Comparison of ENCODE assay signal across 8 mouse cellular contexts in the genomic region with DNA sequence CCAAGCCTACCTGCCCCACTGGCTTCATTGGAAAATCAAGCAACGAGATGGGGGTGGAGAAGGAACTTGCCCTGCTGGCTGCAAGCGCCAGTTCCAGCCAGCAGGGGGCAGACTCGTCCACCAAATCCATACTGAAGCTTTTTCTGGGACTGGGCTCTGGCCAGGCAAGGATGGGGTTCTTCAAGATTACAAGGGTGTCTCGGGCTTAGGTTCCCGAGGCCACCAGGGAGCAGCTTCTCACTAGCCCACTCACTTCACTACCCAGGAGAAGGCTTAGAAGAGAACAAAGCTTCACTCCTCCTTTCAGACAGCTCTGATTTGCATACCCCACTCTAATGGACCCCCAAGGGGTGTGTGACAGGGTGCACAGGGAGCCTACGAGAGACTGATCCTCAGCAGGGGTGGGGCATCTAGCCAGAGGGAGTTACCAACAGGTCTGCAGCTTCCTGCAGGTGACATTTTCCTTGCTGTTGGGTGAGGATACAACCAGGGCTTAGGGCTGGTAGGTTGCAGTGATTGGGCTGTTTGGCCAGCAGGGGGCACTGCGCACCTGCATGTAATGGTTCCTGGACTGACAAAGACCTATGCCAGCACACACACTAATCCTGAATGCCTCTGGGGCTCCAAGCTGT. TPM values are rescaled to one million over a fixed set of nuclear protein-coding genes. Genes with fewer than 3 reads are reported as not detected.
DNase-seq lines count a peak whose midpoint lies in the region; ATAC-seq lines count a peak whose summit lies in the region.

No protein-coding gene starts in this region.

- ATAC-seq in activated CD4-positive, CD25-positive, alpha-beta regulatory T cell, adult 4 months = peak; percentile 59
- peak; percentile 85 for ATAC-seq in common myeloid progenitor, adult 5-6 weeks (replicated peaks; ENCODE audit: low read depth, poor library complexity, severe bottlenecking)
- peak; percentile 94 for ATAC-seq in megakaryocyte progenitor cell, adult 5-6 weeks (replicated peaks; ENCODE audit: poor library complexity)

- DNase-seq in gastrocnemius, adult 8-10 months (ENCODE audit: low spot score in 2 of 2) = peak; percentile 52 to 65
- DNase-seq in induced T-regulatory cell, adult 2 months (ENCODE audit: low read depth) = peak; percentile 86
- DNase-seq in left cerebral cortex, adult 8-10 months (ENCODE audit: low spot score in 2 of 2) = peak; percentile 80 to 83
- peak; percentile 91 to 92 for DNase-seq in right cerebral cortex, postnatal 10 days (ENCODE audit: low spot score in 2 of 2)
- DNase-seq in urinary bladder, postnatal 4 days (ENCODE audit: low spot score in 2 of 2) = peak; percentile 74 to 82

RNA-seq across cellular contexts. Expression of a gene that starts 5.0 kb away (rescaled TPM):
- not detected for polyA plus RNA-seq in activated CD4-positive, CD25-positive, alpha-beta regulatory T cell, adult 4 months (2017; shearing (Covaris generic))
- total RNA-seq in common myeloid progenitor, adult 5-6 weeks (2017) = not detected in 2 replicates
- total RNA-seq in gastrocnemius, adult 8-10 months (2022) = not detected
- 1 to 10 TPM in 2 of 4 experiments, under 1 TPM in 2; 0.42 to 1.1 (median 0.77) TPM for total RNA-seq in left cerebral cortex, adult 8-10 months (2022)
- not detected in 2 replicates for total RNA-seq in megakaryocyte progenitor cell, adult 5-6 weeks (2015)
- not detected in 2 replicates for total RNA-seq in megakaryocyte progenitor cell, adult 5-6 weeks (2017)

RNA-seq across cellular contexts. Expression of a gene that starts 5.6 kb away (rescaled TPM):
- polyA plus RNA-seq in activated CD4-positive, CD25-positive, alpha-beta regulatory T cell, adult 4 months (2017; shearing (Covaris generic)) = not detected
- not detected in 2 replicates for total RNA-seq in common myeloid progenitor, adult 5-6 weeks (2017)
- total RNA-seq in gastrocnemius, adult 8-10 months (2022) = not detected
- total RNA-seq in left cerebral cortex, adult 8-10 months (2022) = under 1 TPM in 3 of 4 experiments, not detected in 1; 0.35 to 0.51 (median 0.46) TPM
- total RNA-seq in megakaryocyte progenitor cell, adult 5-6 weeks (2015) = not detected in 2 replicates
- not detected in 2 replicates for total RNA-seq in megakaryocyte progenitor cell, adult 5-6 weeks (2017)

RNA-seq across cellular contexts. Expression of a gene that starts 17.3 kb away (rescaled TPM):
- not detected for polyA plus RNA-seq in activated CD4-positive, CD25-positive, alpha-beta regulatory T cell, adult 4 months (2017; shearing (Covaris generic))
- total RNA-seq in common myeloid progenitor, adult 5-6 weeks (2017) = not detected in 2 replicates
- total RNA-seq in gastrocnemius, adult 8-10 months (2022) = not detected
- under 1 TPM in 1 of 4 experiments, not detected in 3; 0.39 TPM for total RNA-seq in left cerebral cortex, adult 8-10 months (2022)
- total RNA-seq in megakaryocyte progenitor cell, adult 5-6 weeks (2015) = not detected in 2 replicates
- total RNA-seq in megakaryocyte progenitor cell, adult 5-6 weeks (2017) = not detected in 2 replicates

RNA-seq across cellular contexts. Expression of a gene that starts 55.3 kb away (rescaled TPM):
- 10 to 100 TPM; 33.2 to 33.3 TPM for polyA plus RNA-seq in activated CD4-positive, CD25-positive, alpha-beta regulatory T cell, adult 4 months (2017; shearing (Covaris generic))
- total RNA-seq in common myeloid progenitor, adult 5-6 weeks (2017) = 60.6 and 78.1 TPM in 2 replicates
- total RNA-seq in gastrocnemius, adult 8-10 months (2022) = 1 to 10 TPM in 2 of 4 experiments, under 1 TPM in 2; 0.31 to 2.4 (median 1.1) TPM
- total RNA-seq in left cerebral cortex, adult 8-10 months (2022) = 10 to 100 TPM in 2 of 4 experiments, 1 to 10 TPM in 2; 9.3 to 11.5 (median 10.2) TPM
- 61.7 and 69.9 TPM in 2 replicates for total RNA-seq in megakaryocyte progenitor cell, adult 5-6 weeks (2015)
- 69.1 and 69.4 TPM in 2 replicates for total RNA-seq in megakaryocyte progenitor cell, adult 5-6 weeks (2017)

Comparison
In these comparisons a context has a peak if more than half of its experiments do, and no peak if none do; other contexts are left out.
1. Peak in every context shown above with its lines: DNase-seq and ATAC-seq.